In the genomic region with DNA sequence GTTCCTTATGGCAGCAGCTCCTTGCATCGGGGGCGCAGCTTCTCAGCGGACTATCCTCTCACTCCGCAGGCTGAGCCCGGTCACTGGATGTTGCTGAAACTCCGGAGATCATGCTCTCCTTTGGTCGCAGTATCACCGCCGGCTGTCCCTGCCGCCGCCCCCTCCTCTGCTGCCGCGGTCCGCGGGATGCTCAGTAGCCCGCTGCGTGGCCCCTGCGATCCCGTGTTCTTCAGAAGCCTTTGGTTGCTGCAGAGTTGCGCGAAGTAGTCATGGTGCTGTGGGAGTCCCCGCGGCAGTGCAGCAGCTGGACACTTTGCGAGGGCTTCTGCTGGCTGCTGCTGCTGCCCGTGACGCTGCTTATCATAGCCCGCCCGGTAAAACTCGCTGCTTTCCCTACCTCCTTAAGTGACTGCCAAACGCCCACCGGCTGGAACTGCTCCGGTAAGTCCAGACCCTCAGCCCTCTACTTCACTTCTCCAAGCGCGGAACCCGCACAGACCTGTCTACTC, we compare ENCODE assay signal across 9 mouse cellular contexts. TPM values are rescaled to one million over a fixed set of nuclear protein-coding genes. Genes with fewer than 3 reads are reported as not detected.
A peak's percentile ranks its signal among the peaks of the same experiment; 100 is the strongest.
DNase-seq lines count a peak whose midpoint lies in the region; ATAC-seq and TF ChIP-seq lines count a peak whose summit lies in the region.
"Had no signal": no experiment of that assay in that cellular context is flagged by ENCODE, and none has a peak within 500 bp of the region (broad histone marks: within the 10 kb centered on the region; RNA-seq: fewer than 3 reads in every experiment).

No protein-coding gene starts in this region.

- H3K4me2 ChIP-seq in heart, embryonic 14.5 days (ENCODE audit: low read length): peak overlapping the region; percentile 100
- H3K4me2 ChIP-seq in midbrain, embryonic 15.5 days: peak overlapping the region; percentile 73

- no peaks in the 10 kb centered on the region; the same call in 1 of the 2 replicates for H3K4me1 ChIP-seq in cerebellum, adult 2 months (ENCODE audit: control insufficient read depth, insufficient read depth, low read length)
- peaks cover 6% of the 10 kb centered on the region; the same call in 1 of the 2 replicates for H3K4me1 ChIP-seq in thymus, adult 2 months (replicated peaks; ENCODE audit: control insufficient read depth, insufficient read depth, low read length)
- H3K4me1 ChIP-seq in heart, embryonic 14.5 days (ENCODE audit: control insufficient read depth in 2 of 2, insufficient read depth in 2 of 2, low read length in 2 of 2): no peaks in the 10 kb centered on the region; a peak in 2 of 4 replicates
- no peaks in the 10 kb centered on the region for H3K4me1 ChIP-seq in midbrain, embryonic 15.5 days

- H3K27ac ChIP-seq in cerebellum, adult 2 months (ENCODE audit: insufficient read depth, low read length): peak overlapping the region; percentile 68
- H3K27ac ChIP-seq in thymus, adult 2 months (ENCODE audit: control insufficient read depth, insufficient read depth, low read length): no peak overlapping the region
- H3K27ac ChIP-seq in heart, embryonic 14.5 days (replicated peaks in 1 of 2; ENCODE audit: control insufficient read depth in 1 of 2, insufficient read depth in 1 of 2, low read depth in 2 of 2, low read length in 2 of 2): no peak overlapping the region
- peak overlapping the region; percentile 96 for H3K27ac ChIP-seq in midbrain, embryonic 15.5 days

- WGBS in cerebellum, adult 2 months: under 1% methylated on average over 35 of the region's 35 CpGs
- 2% methylated on average over 35 of the region's 35 CpGs for WGBS in thymus, adult 2 months
- under 1% methylated on average over 34 of the region's 35 CpGs for WGBS in heart, embryonic 14.5 days
- under 1% methylated on average over 35 of the region's 35 CpGs for WGBS in midbrain, embryonic 15.5 days

- no peak for ATAC-seq in heart, embryonic 14.5 days (ENCODE audit: insufficient number of reproducible peaks, insufficient read depth, low FRiP score, low read depth)
- peak; percentile 41 for ATAC-seq in midbrain, embryonic 15.5 days (replicated peaks)

- H3K9ac ChIP-seq in heart, embryonic 14.5 days (ENCODE audit: low read length): peak overlapping the region; percentile 63
- peak overlapping the region; percentile 80 for H3K9ac ChIP-seq in midbrain, embryonic 15.5 days

- no peaks in the 10 kb centered on the region for H3K27me3 ChIP-seq in cerebellum, adult 2 months (ENCODE audit: control insufficient read depth, insufficient read depth, low read length)
- peaks cover 22% of the 10 kb centered on the region; the same call in 1 of the 2 replicates for H3K27me3 ChIP-seq in thymus, adult 2 months (ENCODE audit: control insufficient read depth, insufficient read depth, low read length)
- H3K27me3 ChIP-seq in heart, embryonic 14.5 days (ENCODE audit: control insufficient read depth, insufficient read depth, low read length): peaks cover 21% of the 10 kb centered on the region
- H3K27me3 ChIP-seq in midbrain, embryonic 15.5 days (replicated peaks): no peaks in the 10 kb centered on the region
- H3K27me3 ChIP-seq: CH12.LX had no signal

- no peak for TF ChIP-seq CTCF in cerebellum, adult 2 months (IDR thresholded peaks at IDR 0.05; ENCODE audit: borderline replicate concordance, insufficient read depth, low read depth, low read length)
- no peak for TF ChIP-seq CTCF in thymus, adult 2 months (IDR thresholded peaks at IDR 0.05; ENCODE audit: borderline replicate concordance, control insufficient read depth, extremely low read depth, insufficient read depth, low read length, poor library complexity)

- no peak for TF ChIP-seq POLR2A in cerebellum, adult 2 months (IDR thresholded peaks at IDR 0.05; ENCODE audit: borderline replicate concordance, insufficient read depth, low read length)
- no peak for TF ChIP-seq POLR2A in thymus, adult 2 months (IDR thresholded peaks at IDR 0.05; ENCODE audit: control insufficient read depth, extremely low read depth, insufficient read depth, low read length, poor library complexity)

- DNase-seq in cerebellum, adult 2 months: no peak
- no peak for DNase-seq in cerebellum, postnatal 14 days
- no peak for DNase-seq in thymus, adult 2 months
- no peak for DNase-seq in thymus, postnatal 10 days (ENCODE audit: low spot score in 2 of 2)
- peak; percentile 31 to 60 for DNase-seq in left cerebral cortex, adult 18-20 months (ENCODE audit: low spot score in 2 of 2)
- no peak for DNase-seq in T-cell, adult 2 months (ENCODE audit: low spot score)

- no peaks in the 10 kb centered on the region for H3K36me3 ChIP-seq in thymus, adult 2 months (ENCODE audit: control insufficient read depth, insufficient read depth, low read length)
- no peaks in the 10 kb centered on the region for H3K36me3 ChIP-seq in heart, embryonic 14.5 days (ENCODE audit: control insufficient read depth, insufficient read depth, low read length)
- no peaks in the 10 kb centered on the region for H3K36me3 ChIP-seq in midbrain, embryonic 15.5 days (replicated peaks)

- H3K4me3 ChIP-seq in cerebellum, adult 2 months (replicated peaks; ENCODE audit: insufficient read depth, low read depth, low read length): peak overlapping the region; percentile 84
- peak overlapping the region; percentile 20 for H3K4me3 ChIP-seq in thymus, adult 2 months (ENCODE audit: control insufficient read depth, insufficient read depth, low read length)
- H3K4me3 ChIP-seq in heart, embryonic 14.5 days (ENCODE audit: control insufficient read depth in 1 of 2, insufficient read depth in 1 of 2, low read depth in 1 of 2, low read length in 2 of 2): peak overlapping the region; percentile 61 to 62
- peak overlapping the region; percentile 80 for H3K4me3 ChIP-seq in midbrain, embryonic 15.5 days

- no peaks in the 10 kb centered on the region for H3K9me3 ChIP-seq in heart, embryonic 14.5 days (ENCODE audit: control insufficient read depth, low read length)
- H3K9me3 ChIP-seq in midbrain, embryonic 15.5 days: no peaks in the 10 kb centered on the region

RNA-seq across cellular contexts. Expression of gene Tmeff2, which starts 27.3 kb away (rescaled TPM):
- polyA plus RNA-seq in cerebellum, adult 2 months (2012; rRNA removed): 62.8 and 67.0 TPM in 2 replicates
- 0.55 and 0.60 TPM in 2 replicates for polyA plus RNA-seq in thymus, adult 2 months (2012; rRNA removed)
- polyA plus RNA-seq in heart, embryonic 14.5 days (2014; fragmentation: Nextera tagmentation; extraction: Ambion mirVana): 1.3 and 1.4 TPM in 2 replicates
- total RNA-seq in left cerebral cortex, adult 18-20 months (2021): 10 to 100 TPM; 46.9 to 49.9 TPM
- polyA plus RNA-seq in midbrain, embryonic 15.5 days (2015; fragmentation: Nextera tagmentation; extraction: Ambion mirVana): 74.7 and 78.6 TPM in 2 replicates
- total RNA-seq: CH12.LX had no signal

Comparison
In these comparisons a context has a peak if more than half of its experiments do, and no peak if none do; other contexts are left out.
1. DNase-seq: peak in left cerebral cortex, adult 18-20 months (2 of 2); none in cerebellum, adult 2 months (0 of 2), cerebellum, postnatal 14 days (0 of 2), thymus, adult 2 months (single experiment), thymus, postnatal 10 days (0 of 2) and T-cell, adult 2 months (single experiment).
2. H3K27ac ChIP-seq: peak in cerebellum, adult 2 months (single experiment) and midbrain, embryonic 15.5 days (single experiment); none in thymus, adult 2 months (single experiment) and heart, embryonic 14.5 days (0 of 2).
3. H3K4me3 ChIP-seq: peak in every context shown above with its lines; median percentile 84 in cerebellum, adult 2 months; 80 in midbrain, embryonic 15.5 days; 62 in heart, embryonic 14.5 days; 20 in thymus, adult 2 months.
4. RNA of gene Tmeff2, which starts 27.3 kb away (polyA plus RNA-seq): 74.7 to 78.6 TPM in midbrain, embryonic 15.5 days and 62.8 to 67.0 TPM in cerebellum, adult 2 months; 1.3 to 1.4 TPM in heart, embryonic 14.5 days and 0.55 to 0.60 TPM in thymus, adult 2 months; every median in the first group is over 10 times any median in the second.